Mouse (Mus musculus) spleen, adult 2 months (tissue): ENCODE measurements around the gene Fgfr2.

Experiments used
- CTCF ChIP-seq: fragments of 200-500 bp; IDR thresholded peaks from 2 replicates; pipeline ENCODE4 v1.5.1; 2011; ENCODE audit warnings: mild to moderate bottlenecking, inconsistent platforms; ENCODE audit not compliant: insufficient read depth, insufficient read length, insufficient replicate concordance; ENCODE audit errors: extremely low read depth
- POLR2A ChIP-seq: fragments of 200-500 bp; IDR thresholded peaks from 2 replicates; pipeline ENCODE4 v1.6.1; 2011; ENCODE audit warnings: low read depth, low read length, inconsistent platforms

GRCm38 (mm10) chr7:132581441-132581840 lies 541.7 kb downstream of the Fgfr2 start:
- TF ChIP-seq POLR2A (no peak), CTCF (no peak)
